Comparison of ENCODE assay signal across 8 mouse cellular contexts in genomic region chr12:69892371-69893251, GRCm38 (mm10). TPM values are rescaled to one million over a fixed set of nuclear protein-coding genes. Genes with fewer than 3 reads are reported as not detected.
A peak's percentile ranks its signal among the peaks of the same experiment; 100 is the strongest.
DNase-seq lines count a peak whose midpoint lies in the region; ATAC-seq and TF ChIP-seq lines count a peak whose summit lies in the region.

TSS of gene Atl1 (plus strand) at chr12:69892614.
TSS of gene Map4k5 (minus strand) at chr12:69893200.

- H3K9ac ChIP-seq in heart, embryonic 13.5 days, result peak within 1 kb of the TSS; percentile 93
- H3K9ac ChIP-seq in liver, embryonic 11.5 days (ENCODE audit: low read depth, low read length), result peak within 1 kb of the TSS; percentile 95

- no peaks in the 10 kb centered on the region for H3K27me3 ChIP-seq in heart, embryonic 13.5 days (replicated peaks)
- H3K27me3 ChIP-seq in liver, embryonic 11.5 days (replicated peaks; ENCODE audit: control insufficient read depth, insufficient read depth, low read length), result no peaks in the 10 kb centered on the region
- H3K27me3 ChIP-seq in myocyte (ENCODE audit: control insufficient read depth, insufficient read depth, insufficient read length), result no peaks in the 10 kb centered on the region

- H3K9me3 ChIP-seq in heart, embryonic 13.5 days, result no peaks in the 10 kb centered on the region
- H3K9me3 ChIP-seq in liver, embryonic 11.5 days (ENCODE audit: control insufficient read depth, low read length), result no peaks in the 10 kb centered on the region

- peak; percentile 85 for TF ChIP-seq POLR2A in myocyte (IDR thresholded peaks at IDR 0.05; ENCODE audit: insufficient read length, low read depth)

- peak within 1 kb of the TSS; percentile 95 for H3ac ChIP-seq in myocyte (ENCODE audit: control insufficient read depth, insufficient read length)

- WGBS in heart, embryonic 13.5 days, result under 1% methylated on average over 113 of the region's 118 CpGs
- WGBS in liver, embryonic 11.5 days, result under 1% methylated on average over 117 of the region's 118 CpGs

- peak; percentile 94 for DNase-seq in kidney, postnatal 10 days
- peak; percentile 82 for DNase-seq in liver, embryonic 11.5 days (ENCODE audit: low spot score)
- peak; percentile 90 to 96 for DNase-seq in spleen, postnatal 4 days (ENCODE audit: low spot score in 2 of 2)

- ATAC-seq in CD4-positive, CD25-positive, alpha-beta regulatory T cell, adult 4 months, result peak; percentile 93
- peak; percentile 93 for ATAC-seq in erythroid progenitor cell, adult 5-6 weeks (replicated peaks; ENCODE audit: low FRiP score, poor library complexity, severe bottlenecking)
- ATAC-seq in heart, embryonic 13.5 days (ENCODE audit: extremely low read depth, insufficient number of reproducible peaks, low FRiP score, low TSS enrichment), result peak; percentile 91
- peak; percentile 94 for ATAC-seq in liver, embryonic 11.5 days (replicated peaks; ENCODE audit: low FRiP score)

- peaks cover 47% of the 10 kb centered on the region for H3K79me2 ChIP-seq in myocyte (ENCODE audit: control insufficient read depth, insufficient read depth)

- peak within 1 kb of the TSS; percentile 96 for H3K4me3 ChIP-seq in brown adipose tissue, adult 24 weeks (ENCODE audit: insufficient read depth, low read depth, low read length)
- H3K4me3 ChIP-seq in heart, embryonic 13.5 days, result peak within 1 kb of the TSS; percentile 75
- H3K4me3 ChIP-seq in liver, embryonic 11.5 days (ENCODE audit: low read depth, low read length), result peak within 1 kb of the TSS; percentile 70
- peak within 1 kb of the TSS; percentile 54 for H3K4me3 ChIP-seq in myocyte

- H3K27ac ChIP-seq in brown adipose tissue, adult 24 weeks (replicated peaks; ENCODE audit: low read depth, low read length), result peak within 1 kb of the TSS; percentile 86
- H3K27ac ChIP-seq in heart, embryonic 13.5 days (replicated peaks), result peak within 1 kb of the TSS; percentile 95
- H3K27ac ChIP-seq in liver, embryonic 11.5 days (ENCODE audit: low read depth, low read length), result peak within 1 kb of the TSS; percentile 84

- H3K36me3 ChIP-seq in heart, embryonic 13.5 days, result no peaks in the 10 kb centered on the region; the same call in 1 of the 2 replicates
- no peaks in the 10 kb centered on the region for H3K36me3 ChIP-seq in liver, embryonic 11.5 days (ENCODE audit: control insufficient read depth, insufficient read depth, low read length)
- H3K36me3 ChIP-seq in myocyte (ENCODE audit: control insufficient read depth, insufficient read depth), result no peaks in the 10 kb centered on the region

- peaks cover 13% of the 10 kb centered on the region for H3K4me1 ChIP-seq in brown adipose tissue, adult 24 weeks (ENCODE audit: control insufficient read depth, insufficient read depth, insufficient read length, low read length)
- peaks cover 59% of the 10 kb centered on the region for H3K4me1 ChIP-seq in heart, embryonic 13.5 days
- H3K4me1 ChIP-seq in liver, embryonic 11.5 days (replicated peaks; ENCODE audit: control insufficient read depth, insufficient read depth, low read length), result peaks cover 16% of the 10 kb centered on the region

- H3K4me2 ChIP-seq in heart, embryonic 13.5 days, result peak within 1 kb of the TSS; percentile 73
- peak within 1 kb of the TSS; percentile 91 for H3K4me2 ChIP-seq in liver, embryonic 11.5 days
- peak within 1 kb of the TSS; percentile 73 for H3K4me2 ChIP-seq in myocyte (ENCODE audit: low read depth)

TF ChIP-seq in myocyte, 11 proteins besides CTCF, POLR2A, EP300 and RAD21:
- TF ChIP-seq E2F4 (IDR thresholded peaks at IDR 0.05; ENCODE audit: insufficient read depth) (no peak), REST (IDR thresholded peaks at IDR 0.05; ENCODE audit: insufficient read depth, insufficient read length) (no peak), USF1 (IDR thresholded peaks at IDR 0.05; ENCODE audit: low read depth) (no peak), CEBPB (IDR thresholded peaks at IDR 0.05; ENCODE audit: insufficient read depth, poor library complexity, severe bottlenecking) (no peak), TCF3 (IDR thresholded peaks at IDR 0.05; ENCODE audit: insufficient read length, low read depth) (no peak), POLR2AphosphoS2 (IDR thresholded peaks at IDR 0.05; ENCODE audit: insufficient read length, low read depth) (peak; percentile 75), MYOG (IDR thresholded peaks at IDR 0.05; ENCODE audit: control insufficient read depth in 1 of 3, insufficient read depth in 1 of 3, insufficient read length in 2 of 3, low read depth in 2 of 3) (peak in 2 of 3 experiments; percentile 13 to 65), SRF (IDR thresholded peaks at IDR 0.05; ENCODE audit: control insufficient read depth, insufficient read length, low read depth) (peak; percentile 13)

RNA-seq across cellular contexts. Expression of gene Atl1, which starts in this region (rescaled TPM):
- 1 to 10 TPM in 1 of 2 experiments, under 1 TPM in 1; 0.31 to 1.2 TPM for polyA plus RNA-seq in CD4-positive, CD25-positive, alpha-beta regulatory T cell, adult 4 months (2017; shearing (Covaris generic))
- polyA plus RNA-seq in brown adipose tissue, adult 24 weeks (2012; ENCODE audit: insufficient read depth, insufficient read length, missing spikeins), result 0.95 and 2.3 TPM in 2 replicates
- total RNA-seq in erythroid progenitor cell, adult 5-6 weeks (2015; ENCODE audit: low replicate concordance), result 6.1 and 12.6 TPM in 2 replicates
- 11.7 and 25.8 TPM in 2 replicates for total RNA-seq in erythroid progenitor cell, adult 5-6 weeks (2017; ENCODE audit: low replicate concordance)
- polyA plus RNA-seq in heart, embryonic 13.5 days (2015; fragmentation: Nextera tagmentation; extraction: Ambion mirVana), result 6.2 and 7.5 TPM in 2 replicates
- 1.0 and 1.5 TPM in 2 replicates for polyA plus RNA-seq in liver, embryonic 11.5 days (2014; fragmentation: Nextera tagmentation; extraction: Ambion mirVana)
- polyA plus RNA-seq in myocyte (2012; fragmentation: generic; extraction: Trizol), result 0.36 TPM

RNA-seq across cellular contexts. Expression of gene Map4k5, which starts in this region (rescaled TPM):
- 1 to 10 TPM; 3.1 to 4.6 TPM for polyA plus RNA-seq in CD4-positive, CD25-positive, alpha-beta regulatory T cell, adult 4 months (2017; shearing (Covaris generic))
- 12.0 and 12.3 TPM in 2 replicates for polyA plus RNA-seq in brown adipose tissue, adult 24 weeks (2012; ENCODE audit: insufficient read depth, insufficient read length, missing spikeins)
- total RNA-seq in erythroid progenitor cell, adult 5-6 weeks (2015; ENCODE audit: low replicate concordance), result 202 and 224 TPM in 2 replicates
- 300 and 358 TPM in 2 replicates for total RNA-seq in erythroid progenitor cell, adult 5-6 weeks (2017; ENCODE audit: low replicate concordance)
- 25.5 and 27.0 TPM in 2 replicates for polyA plus RNA-seq in heart, embryonic 13.5 days (2015; fragmentation: Nextera tagmentation; extraction: Ambion mirVana)
- polyA plus RNA-seq in liver, embryonic 11.5 days (2014; fragmentation: Nextera tagmentation; extraction: Ambion mirVana), result 21.5 and 26.8 TPM in 2 replicates
- 6.1 TPM for polyA plus RNA-seq in myocyte (2012; fragmentation: generic; extraction: Trizol)

Comparison
In these comparisons a context has a peak if more than half of its experiments do, and no peak if none do; other contexts are left out.
1. Peak in every context shown above with its lines: DNase-seq, ATAC-seq, H3K4me3 ChIP-seq and H3K27ac ChIP-seq.